Mouse (Mus musculus): ENCODE results near the gene 4930451I11Rik. TPM values are rescaled to one million over a fixed set of nuclear protein-coding genes. Genes with fewer than 3 reads are reported as not detected.

The 4930451I11Rik gene
- polyA plus RNA-seq, 1 experiment from 2014 or later = not detected

DNA sequence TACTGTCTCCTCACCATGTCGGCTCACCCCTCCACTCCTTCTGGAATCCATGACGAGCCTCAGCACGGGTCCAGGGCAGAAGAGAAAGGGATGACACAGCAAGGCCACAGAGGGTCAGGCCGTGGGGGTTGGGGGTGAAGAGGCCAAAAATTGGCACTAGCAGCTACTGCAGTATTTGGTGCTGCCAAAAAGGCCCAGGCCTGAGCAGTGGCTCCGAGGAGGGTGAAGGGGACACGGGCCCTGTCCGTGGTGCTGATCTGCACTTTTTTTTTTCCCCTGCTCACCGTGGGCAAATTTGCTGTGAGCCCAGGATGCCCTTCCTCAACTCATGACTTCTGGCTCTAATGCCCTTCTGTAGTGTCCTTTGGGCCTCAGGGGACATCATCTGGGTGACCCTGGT lies 6.0 kb downstream of the 4930451I11Rik start:
- Histone ChIP-seq H3K36me3 (ENCODE audit: control insufficient read depth, insufficient read depth) (no peaks in the 10 kb centered on the region), H3K4me2 (replicated peaks; ENCODE audit: low read depth) (no peak overlapping the region), H3K27me3 (replicated peaks; ENCODE audit: control insufficient read depth, insufficient read depth, low read length) (peaks cover 35% of the 10 kb centered on the region), H3K4me1 (replicated peaks; ENCODE audit: control insufficient read depth, insufficient read depth, low read length) (no peaks in the 10 kb centered on the region), H3K9ac (ENCODE audit: low read depth, low read length) (no peak overlapping the region), H3K27ac (ENCODE audit: low read depth, low read length) (no peak overlapping the region), H3K9me3 (ENCODE audit: control insufficient read depth) (no peaks in the 10 kb centered on the region), H3K4me3 (ENCODE audit: low read depth, low read length) (no peak overlapping the region)
- no peak for TF ChIP-seq CTCF (IDR thresholded peaks at IDR 0.05; ENCODE audit: low read depth)
- ATAC-seq = no peak
- WGBS = 17% methylated on average over 8 of the region's 8 CpGs

DNA sequence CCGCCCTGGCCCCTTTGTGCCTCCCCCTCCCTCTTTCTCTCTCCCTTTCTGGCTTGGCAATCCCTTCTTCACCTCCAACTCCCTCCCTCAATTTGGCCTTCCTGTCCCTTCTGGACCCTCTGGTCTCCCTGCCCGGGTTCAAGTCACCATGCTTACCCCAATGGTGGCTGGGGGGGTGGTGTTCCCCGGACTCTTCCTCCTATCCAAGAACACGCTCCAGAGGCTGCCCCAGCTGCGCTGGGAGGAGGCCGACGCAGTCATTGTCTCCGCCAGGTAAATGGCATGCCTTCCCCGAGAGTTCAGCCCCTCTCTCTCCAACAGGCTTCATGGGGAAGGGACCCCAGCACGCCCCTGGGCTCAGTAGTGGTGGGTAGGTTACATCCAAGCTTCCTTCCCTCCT lies 7.5 kb downstream of the 4930451I11Rik start:
- no peak for TF ChIP-seq CTCF (IDR thresholded peaks at IDR 0.05; ENCODE audit: low read depth)
- no peak overlapping the region for H3K27ac ChIP-seq (ENCODE audit: low read depth, low read length)
- no peak for ATAC-seq
- no peak overlapping the region for H3K9ac ChIP-seq (ENCODE audit: low read depth, low read length)
- H3K9me3 ChIP-seq (ENCODE audit: control insufficient read depth) = no peaks in the 10 kb centered on the region
- no peak overlapping the region for H3K4me3 ChIP-seq (ENCODE audit: low read depth, low read length)
- no peaks in the 10 kb centered on the region for H3K36me3 ChIP-seq (ENCODE audit: control insufficient read depth, insufficient read depth)
- 13% methylated on average over 10 of the region's 10 CpGs for WGBS
- H3K4me1 ChIP-seq (replicated peaks; ENCODE audit: control insufficient read depth, insufficient read depth, low read length) = no peaks in the 10 kb centered on the region
- H3K4me2 ChIP-seq (replicated peaks; ENCODE audit: low read depth) = no peak overlapping the region
- H3K27me3 ChIP-seq (replicated peaks; ENCODE audit: control insufficient read depth, insufficient read depth, low read length) = peaks cover 35% of the 10 kb centered on the region

DNA sequence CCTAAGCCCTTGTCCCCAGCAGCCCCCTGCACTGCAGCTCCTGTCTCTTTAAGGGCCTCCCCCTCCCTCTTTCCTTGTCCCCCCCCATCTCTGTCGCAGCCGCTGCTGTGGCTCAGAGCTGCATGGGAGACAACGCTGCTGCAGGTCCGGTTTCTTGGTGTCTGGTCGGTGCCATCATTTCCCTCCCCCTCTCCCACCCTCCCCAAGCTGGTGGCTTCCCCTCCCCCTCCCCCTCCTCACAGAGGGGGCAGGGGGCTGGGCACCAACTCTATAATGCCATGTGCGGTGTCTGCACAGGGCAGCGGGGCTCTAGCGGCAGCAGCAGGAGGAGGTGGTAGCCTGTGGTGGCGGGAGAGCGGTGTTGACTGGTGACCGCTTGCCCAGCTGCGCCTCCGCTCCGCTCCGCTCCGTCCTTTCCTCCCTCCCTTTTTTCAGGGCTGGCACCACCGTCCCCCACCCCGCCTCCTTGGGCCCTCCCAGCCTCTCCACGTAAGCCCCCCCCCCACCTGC lies 8.2 kb downstream of the 4930451I11Rik start:
- TF ChIP-seq CTCF (IDR thresholded peaks at IDR 0.05; ENCODE audit: low read depth) = no peak
- Histone ChIP-seq H3K27me3 (replicated peaks; ENCODE audit: control insufficient read depth, insufficient read depth, low read length) (peaks cover 35% of the 10 kb centered on the region), H3K9me3 (ENCODE audit: control insufficient read depth) (no peaks in the 10 kb centered on the region), H3K4me2 (replicated peaks; ENCODE audit: low read depth) (peak overlapping the region; percentile 51), H3K4me1 (replicated peaks; ENCODE audit: control insufficient read depth, insufficient read depth, low read length) (no peaks in the 10 kb centered on the region), H3K9ac (ENCODE audit: low read depth, low read length) (no peak overlapping the region), H3K4me3 (ENCODE audit: low read depth, low read length) (peak overlapping the region; percentile 9; the same call in 1 of the 2 replicates), H3K36me3 (ENCODE audit: control insufficient read depth, insufficient read depth) (no peaks in the 10 kb centered on the region), H3K27ac (ENCODE audit: low read depth, low read length) (no peak overlapping the region)
- peak; percentile 19; the same call in 1 of the 2 replicates for ATAC-seq
- WGBS = 4% methylated on average over 15 of the region's 19 CpGs

DNA sequence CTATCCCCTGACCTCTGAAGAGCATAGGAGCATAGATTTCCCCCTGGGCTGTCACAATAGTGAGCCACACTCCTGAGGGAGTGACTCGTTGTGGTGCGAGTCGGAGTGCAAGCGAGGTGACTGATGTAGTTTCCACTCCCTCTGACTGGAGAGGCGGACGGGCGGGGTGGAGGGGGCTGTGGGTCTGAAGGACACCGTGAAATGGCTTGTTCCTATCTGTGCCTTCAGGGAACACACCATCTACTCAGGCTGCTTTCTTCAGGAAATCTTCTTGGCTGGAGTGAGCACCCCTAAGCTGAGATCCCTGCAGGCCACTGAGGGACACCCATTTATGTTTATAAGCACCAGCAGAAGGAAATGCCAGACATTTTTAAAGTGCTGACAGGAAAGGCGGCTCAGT lies 8.7 kb downstream of the 4930451I11Rik start:
- TF ChIP-seq CTCF (IDR thresholded peaks at IDR 0.05; ENCODE audit: low read depth) = no peak
- Histone ChIP-seq H3K4me2 (replicated peaks; ENCODE audit: low read depth) (peak overlapping the region; percentile 51), H3K9me3 (ENCODE audit: control insufficient read depth) (no peaks in the 10 kb centered on the region), H3K9ac (ENCODE audit: low read depth, low read length) (no peak overlapping the region), H3K4me3 (ENCODE audit: low read depth, low read length) (no peak overlapping the region), H3K4me1 (replicated peaks; ENCODE audit: control insufficient read depth, insufficient read depth, low read length) (no peaks in the 10 kb centered on the region), H3K36me3 (ENCODE audit: control insufficient read depth, insufficient read depth) (no peaks in the 10 kb centered on the region), H3K27ac (ENCODE audit: low read depth, low read length) (no peak overlapping the region), H3K27me3 (replicated peaks; ENCODE audit: control insufficient read depth, insufficient read depth, low read length) (peaks cover 35% of the 10 kb centered on the region)
- 30% methylated on average over 9 of the region's 9 CpGs for WGBS
- ATAC-seq = no peak

DNA sequence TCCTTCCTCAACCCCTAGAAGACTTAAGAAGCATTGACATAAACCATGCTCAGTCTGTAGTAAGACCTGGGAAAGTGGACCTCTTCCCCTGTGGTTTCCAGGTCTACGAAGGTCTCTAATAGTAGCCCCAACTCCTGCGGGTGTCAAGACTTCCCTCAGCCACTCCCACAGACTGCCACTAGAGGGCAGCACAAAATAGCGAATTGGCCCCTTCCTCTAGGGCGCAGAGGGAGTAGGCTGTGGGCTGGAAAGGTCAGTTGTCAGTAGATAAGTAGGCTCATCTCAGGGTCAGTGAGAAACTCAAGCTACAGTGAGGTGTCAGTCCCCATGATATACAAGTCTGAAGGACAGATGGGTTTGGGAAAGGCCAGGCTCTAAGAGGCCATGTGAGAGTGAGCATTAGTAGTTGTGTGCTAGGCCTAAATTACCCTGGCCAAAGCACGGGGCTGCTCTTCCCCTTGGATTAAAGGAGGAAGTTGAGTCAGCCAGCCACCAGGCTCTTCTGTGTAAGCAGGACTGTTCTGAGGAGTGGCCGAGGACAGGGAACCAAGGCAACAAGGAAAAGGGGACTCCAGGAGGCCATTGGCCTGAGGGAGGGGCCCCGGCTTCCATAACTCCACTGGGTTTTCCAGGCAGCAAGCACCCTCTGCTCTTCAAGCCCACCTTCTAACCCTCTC lies 9.5 kb downstream of the 4930451I11Rik start:
- H3K4me1 ChIP-seq (replicated peaks; ENCODE audit: control insufficient read depth, insufficient read depth, low read length) = no peaks in the 10 kb centered on the region
- H3K4me3 ChIP-seq (ENCODE audit: low read depth, low read length) = no peak overlapping the region
- H3K9me3 ChIP-seq (ENCODE audit: control insufficient read depth) = no peaks in the 10 kb centered on the region
- no peak overlapping the region for H3K9ac ChIP-seq (ENCODE audit: low read depth, low read length)
- 27% methylated on average over 7 of the region's 7 CpGs for WGBS
- no peak overlapping the region for H3K4me2 ChIP-seq (replicated peaks; ENCODE audit: low read depth)
- no peaks in the 10 kb centered on the region for H3K36me3 ChIP-seq (ENCODE audit: control insufficient read depth, insufficient read depth)
- TF ChIP-seq CTCF (IDR thresholded peaks at IDR 0.05; ENCODE audit: low read depth) = peak; percentile 94
- H3K27me3 ChIP-seq (replicated peaks; ENCODE audit: control insufficient read depth, insufficient read depth, low read length) = peaks cover 35% of the 10 kb centered on the region
- 0 out of 2 replicates have a peak, but pooled peaks have one; percentile 19 for ATAC-seq
- H3K27ac ChIP-seq (ENCODE audit: low read depth, low read length) = no peak overlapping the region

DNA sequence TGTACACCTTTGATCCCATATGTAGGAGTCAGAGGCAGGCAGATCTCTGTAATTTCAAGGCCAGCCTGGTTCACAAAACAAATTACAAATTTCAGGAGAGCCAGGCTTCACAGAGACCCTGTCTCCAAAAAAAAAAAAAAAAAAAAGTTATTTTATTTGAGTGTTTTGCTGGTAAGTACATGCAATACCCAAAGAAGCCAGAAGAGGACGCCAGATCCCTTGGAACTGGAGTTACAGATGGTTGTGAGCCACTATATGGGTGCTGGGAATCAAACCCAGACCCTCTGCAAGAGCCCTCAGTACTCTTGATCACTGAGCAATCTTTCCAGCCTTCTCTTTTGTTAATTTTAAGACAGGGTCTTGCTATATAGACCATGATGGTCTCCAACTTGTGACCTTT lies 12.6 kb downstream of the 4930451I11Rik start:
- Histone ChIP-seq H3K9ac (ENCODE audit: low read depth, low read length) (no peak overlapping the region), H3K36me3 (ENCODE audit: control insufficient read depth, insufficient read depth) (no peaks in the 10 kb centered on the region), H3K4me2 (replicated peaks; ENCODE audit: low read depth) (no peak overlapping the region), H3K4me3 (ENCODE audit: low read depth, low read length) (no peak overlapping the region), H3K27ac (ENCODE audit: low read depth, low read length) (no peak overlapping the region), H3K27me3 (replicated peaks; ENCODE audit: control insufficient read depth, insufficient read depth, low read length) (peaks cover 16% of the 10 kb centered on the region), H3K9me3 (ENCODE audit: control insufficient read depth) (no peaks in the 10 kb centered on the region), H3K4me1 (replicated peaks; ENCODE audit: control insufficient read depth, insufficient read depth, low read length) (no peaks in the 10 kb centered on the region)
- no peak for ATAC-seq
- WGBS = 16% methylated on average over 1 of the region's 1 CpGs
- TF ChIP-seq CTCF (IDR thresholded peaks at IDR 0.05; ENCODE audit: low read depth) = peak; percentile 34

All from intestine, postnatal 0 days (tissue).